Mouse (Mus musculus) cerebellum, adult 2 months (tissue): Measurements from ENCODE around the gene Acss1. TPM values are rescaled to one million over a fixed set of nuclear protein-coding genes. Genes with fewer than 3 reads are reported as not detected.

Experiments used
- DNase-seq, 2 experiments: peaks; one replicate each; pipeline ENCODE4 v3.0.0; 2021
- H3K27ac ChIP-seq: fragments of 200-500 bp; 2 replicates; pipeline ENCODE4 v1.5.1; 2012; ENCODE audit warnings: low read length, control low read depth, inconsistent platforms; ENCODE audit not compliant: insufficient read depth
- H3K27me3 ChIP-seq: fragments of 200-500 bp; 2 replicates; pipeline ENCODE4 v1.6.1; 2012; ENCODE audit warnings: inconsistent platforms, mild to moderate bottlenecking, low read length, moderate library complexity; ENCODE audit not compliant: control insufficient read depth, insufficient read depth
- H3K4me1 ChIP-seq: fragments of 200-500 bp; 2 replicates; pipeline ENCODE4 v1.6.1; 2011; ENCODE audit warnings: low read length; ENCODE audit not compliant: control insufficient read depth, insufficient read depth
- H3K4me3 ChIP-seq: fragments of 200-500 bp; replicated peaks from 2 replicates; pipeline ENCODE3; 2011; ENCODE audit warnings: mild to moderate bottlenecking, low read depth, low read length, control low read depth; ENCODE audit not compliant: insufficient read depth
- CTCF ChIP-seq: fragments of 200-500 bp; IDR thresholded peaks from 2 replicates; pipeline ENCODE4 v1.5.1; 2011; ENCODE audit warnings: low read depth, mild to moderate bottlenecking, control low read depth, low read length, moderate library complexity, borderline replicate concordance; ENCODE audit not compliant: insufficient read depth
- POLR2A ChIP-seq: fragments of 200-500 bp; IDR thresholded peaks from 2 replicates; pipeline ENCODE4 v1.6.1; 2011; ENCODE audit warnings: low read length, control low read depth, borderline replicate concordance; ENCODE audit not compliant: insufficient read depth
- WGBS: fragments of 180-500 bp; shearing (Covaris S2); methylation state at CpG from one replicate; pipeline ENCODE4 v1.1.7; 2018; 5-methylcytosine and 5-hydroxymethylcytosine counted together
- polyA plus RNA-seq: library from polyadenylated mRNA; depleted of rRNA; stranded (reverse); fragments of >200 nt; gene quantifications from 2 replicates; pipeline ENCODE4 v1.2.3, GENCODE M21; 2012

The Acss1 gene
- polyA plus RNA-seq, 1 experiment, result 15.7 TPM

GRCm38 (mm10) chr2:150687871-150688540 is 19.7 kb upstream of the Acss1 start:
- no peak for TF ChIP-seq CTCF
- TF ChIP-seq POLR2A, result no peak
- no peak for DNase-seq
- H3K27me3 ChIP-seq, result no peaks in the 10 kb centered on the region; the same call in 1 of the 2 replicates
- H3K4me3 ChIP-seq, result no peak overlapping the region
- H3K27ac ChIP-seq, result no peak overlapping the region
- 5% methylated on average over 23 of the region's 23 CpGs for WGBS
- H3K4me1 ChIP-seq, result no peaks in the 10 kb centered on the region

DNA sequence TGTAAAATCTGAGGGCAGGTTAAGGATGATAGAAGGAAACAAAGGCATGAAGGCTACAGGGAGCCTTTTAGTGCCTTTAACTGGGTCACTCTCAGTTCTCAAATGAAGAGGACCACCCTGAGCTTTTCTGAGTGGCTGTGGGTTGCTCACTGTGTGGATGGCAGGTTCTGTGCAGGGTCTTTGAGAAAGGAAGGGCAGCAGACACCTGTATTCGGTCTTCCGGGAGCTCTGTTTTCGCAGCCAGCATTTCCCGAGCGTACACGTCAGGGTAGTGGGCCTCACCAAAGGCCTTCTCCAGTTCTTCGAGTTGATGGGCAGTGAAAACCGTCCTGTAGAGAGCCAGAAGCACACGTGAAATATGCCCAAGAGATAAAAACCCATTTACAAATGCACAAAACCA is 17.1 kb upstream of the Acss1 start:
- no peak for TF ChIP-seq POLR2A
- TF ChIP-seq CTCF, result no peak
- no peak for DNase-seq
- H3K4me3 ChIP-seq, result no peak overlapping the region
- H3K27me3 ChIP-seq, result no peaks in the 10 kb centered on the region; the same call in 1 of the 2 replicates
- no peaks in the 10 kb centered on the region for H3K4me1 ChIP-seq
- 96% methylated on average over 9 of the region's 9 CpGs for WGBS
- H3K27ac ChIP-seq, result no peak overlapping the region

DNA sequence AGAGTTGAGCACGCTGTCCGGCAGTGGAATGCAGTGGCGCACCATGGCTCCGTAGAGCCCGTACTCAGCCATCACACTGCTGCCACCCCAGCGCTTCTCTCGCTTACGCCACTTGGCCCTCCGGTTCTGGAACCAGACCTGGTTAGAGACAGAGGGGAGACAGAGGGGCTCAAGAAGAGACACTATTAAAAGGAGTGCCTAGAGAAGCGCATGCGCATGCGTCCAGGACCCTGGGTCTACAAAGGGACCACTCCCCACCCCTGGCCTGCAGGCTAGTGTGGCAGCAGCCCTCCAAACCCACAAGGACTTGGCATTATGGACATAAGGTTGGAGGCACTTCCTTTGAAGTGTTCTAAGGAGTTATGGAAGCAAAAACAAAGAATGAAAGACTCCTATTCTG is 16.2 kb upstream of the Acss1 start:
- WGBS, result 95% methylated on average over 12 of the region's 12 CpGs
- TF ChIP-seq CTCF (no peak), POLR2A (no peak)
- H3K4me1 ChIP-seq, result no peaks in the 10 kb centered on the region
- no peak for DNase-seq
- no peak overlapping the region for H3K4me3 ChIP-seq
- no peak overlapping the region for H3K27ac ChIP-seq
- H3K27me3 ChIP-seq, result no peaks in the 10 kb centered on the region; the same call in 1 of the 2 replicates

DNA sequence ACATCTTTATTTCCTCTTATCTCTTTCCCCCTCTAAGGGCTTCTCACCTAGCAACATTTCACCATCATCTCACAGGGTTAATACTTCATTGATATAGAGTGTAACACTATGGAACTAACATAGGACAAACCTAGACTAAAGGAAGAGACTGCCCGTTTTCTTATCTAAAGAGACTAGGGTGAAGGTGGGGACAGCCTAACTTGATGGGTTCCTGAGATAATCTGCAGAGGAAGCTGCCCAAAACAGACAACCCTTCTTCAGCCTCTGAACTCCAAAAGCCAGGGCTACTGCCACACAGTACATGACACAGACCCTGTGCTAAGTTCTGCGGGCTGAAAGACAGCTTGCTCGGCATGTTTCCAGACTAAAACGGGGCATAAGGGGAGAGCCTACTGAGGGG is 13.3 kb upstream of the Acss1 start:
- Histone ChIP-seq H3K4me3 (no peak overlapping the region), H3K4me1 (no peaks in the 10 kb centered on the region), H3K27ac (no peak overlapping the region), H3K27me3 (no peaks in the 10 kb centered on the region; the same call in 1 of the 2 replicates)
- no peak for DNase-seq
- TF ChIP-seq POLR2A, result no peak
- no peak for TF ChIP-seq CTCF
- 28% methylated on average over 4 of the region's 4 CpGs for whole genome bisulfite sequencing

GRCm38 (mm10) chr2:150678392-150678791 is 10.1 kb upstream of the Acss1 start:
- Histone ChIP-seq H3K4me3 (no peak overlapping the region), H3K27ac (no peak overlapping the region), H3K27me3 (no peaks in the 10 kb centered on the region; the same call in 1 of the 2 replicates), H3K4me1 (no peaks in the 10 kb centered on the region)
- DNase-seq, result peak; percentile 48 to 69
- peak; percentile 74 for TF ChIP-seq CTCF
- TF ChIP-seq POLR2A, result no peak
- under 1% methylated on average over 3 of the region's 3 CpGs for WGBS

DNA sequence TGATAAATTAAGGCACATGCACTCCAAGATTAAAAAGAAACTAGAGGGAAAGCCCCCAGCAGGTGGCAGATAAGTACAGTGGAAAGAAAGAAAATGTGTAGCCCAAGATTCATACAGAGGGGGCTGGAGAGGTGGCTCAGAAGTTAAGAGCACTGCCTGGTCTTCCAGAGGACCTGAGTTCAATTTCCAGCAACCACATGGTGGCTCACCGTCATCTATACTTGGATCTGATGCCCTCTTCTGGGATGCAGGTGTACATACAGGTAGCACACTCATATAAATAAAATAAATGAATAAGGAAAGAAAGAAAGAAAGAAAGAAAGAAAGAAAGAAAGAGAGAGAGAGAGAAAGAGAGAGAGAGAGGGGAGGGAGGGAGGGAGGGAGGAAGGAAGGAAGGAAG is 7.2 kb upstream of the Acss1 start:
- H3K27ac ChIP-seq, result no peak overlapping the region
- DNase-seq, result no peak
- H3K4me3 ChIP-seq, result no peak overlapping the region
- 7% methylated on average over 1 of the region's 1 CpGs for WGBS
- no peaks in the 10 kb centered on the region for H3K4me1 ChIP-seq
- H3K27me3 ChIP-seq, result no peaks in the 10 kb centered on the region; the same call in 1 of the 2 replicates
- TF ChIP-seq POLR2A (no peak), CTCF (no peak)

DNA sequence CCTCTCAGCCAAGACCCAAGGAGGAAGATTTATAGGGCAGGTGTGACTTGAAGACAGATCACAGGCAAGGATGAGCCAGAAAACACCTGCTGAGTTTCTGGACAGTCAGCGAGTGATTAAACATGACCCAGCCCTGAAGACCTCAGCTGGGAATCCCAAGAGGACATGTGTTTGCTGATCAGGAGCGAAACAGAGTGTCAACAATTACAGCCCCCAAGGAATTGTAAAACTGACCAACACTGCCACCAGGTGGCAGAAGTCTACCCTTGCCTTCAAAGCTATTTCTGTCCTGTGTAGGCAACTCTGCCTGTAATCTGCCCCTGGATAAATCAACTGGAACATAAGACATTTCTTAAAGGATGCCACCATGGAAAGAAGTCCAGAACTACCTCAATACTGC is 6.6 kb upstream of the Acss1 start:
- TF ChIP-seq CTCF (peak; percentile 57; the same call in 1 of the 2 replicates), POLR2A (no peak)
- DNase-seq, result peak; percentile 22 to 32
- Histone ChIP-seq H3K27ac (no peak overlapping the region), H3K27me3 (no peaks in the 10 kb centered on the region; the same call in 1 of the 2 replicates), H3K4me1 (no peaks in the 10 kb centered on the region), H3K4me3 (no peak overlapping the region)
- 0% methylated on average over 2 of the region's 2 CpGs for WGBS

- Histone ChIP-seq H3K27ac (no peak overlapping the region), H3K27me3 (no peaks in the 10 kb centered on the region; the same call in 1 of the 2 replicates), H3K4me1 (no peaks in the 10 kb centered on the region), H3K4me3 (no peak overlapping the region)
- 83% methylated on average over 11 of the region's 11 CpGs for WGBS
- TF ChIP-seq POLR2A, result no peak
- no peak for TF ChIP-seq CTCF
- no peak for DNase-seq
Measured at GRCm38 (mm10) chr2:150673929-150674328, 5.6 kb upstream of the Acss1 start.
